Mouse (Mus musculus): ENCODE measurements around the gene Vsnl1. TPM values are rescaled to one million over a fixed set of nuclear protein-coding genes. Genes with fewer than 3 reads are reported as not detected.

Vsnl1 gene
- total RNA-seq, 1 experiment from 2014 or later = not detected

DNA sequence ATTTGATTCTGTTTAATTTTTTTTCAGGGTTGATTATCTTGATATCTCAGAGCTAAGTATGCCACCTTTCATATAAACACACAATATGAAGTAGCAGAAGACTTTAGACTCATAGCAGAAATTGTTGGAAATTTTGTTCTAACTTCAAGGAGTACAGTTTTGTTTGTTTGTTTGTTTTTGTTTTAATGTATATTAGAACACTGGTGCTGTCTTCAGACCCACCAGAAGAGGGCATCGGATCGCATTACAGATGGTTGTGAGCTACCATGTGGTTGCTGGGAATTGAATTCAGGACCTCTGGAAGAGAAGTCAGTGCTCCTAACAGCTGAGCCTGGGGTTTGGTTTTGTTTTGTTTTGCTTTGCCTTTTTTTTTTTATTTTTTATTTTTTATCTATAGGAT is 150.0 kb downstream of the Vsnl1 start:
- ATAC-seq (replicated peaks; ENCODE audit: low read depth, poor library complexity, severe bottlenecking) = no peak

DNA sequence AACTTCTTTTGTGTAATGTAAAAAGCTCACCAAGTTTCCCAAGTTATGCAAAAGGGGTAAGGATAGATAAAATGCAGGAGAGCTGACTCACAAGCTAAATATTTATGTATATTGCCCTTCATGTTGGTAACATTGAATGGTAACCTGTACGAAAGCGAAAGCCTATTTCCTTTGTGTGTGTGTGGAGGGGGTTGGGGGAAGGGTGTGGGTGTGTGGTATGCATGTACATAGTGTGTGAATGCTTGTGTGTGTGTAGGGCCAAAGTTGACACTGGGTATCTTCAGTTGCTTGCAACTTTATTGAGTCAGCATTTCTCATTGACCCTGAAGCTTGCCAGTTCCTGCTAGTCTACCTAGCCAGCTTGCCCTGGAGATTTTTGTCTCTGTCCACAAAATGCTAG is 154.8 kb downstream of the Vsnl1 start:
- no peak for ATAC-seq (replicated peaks; ENCODE audit: low read depth, poor library complexity, severe bottlenecking)

DNA sequence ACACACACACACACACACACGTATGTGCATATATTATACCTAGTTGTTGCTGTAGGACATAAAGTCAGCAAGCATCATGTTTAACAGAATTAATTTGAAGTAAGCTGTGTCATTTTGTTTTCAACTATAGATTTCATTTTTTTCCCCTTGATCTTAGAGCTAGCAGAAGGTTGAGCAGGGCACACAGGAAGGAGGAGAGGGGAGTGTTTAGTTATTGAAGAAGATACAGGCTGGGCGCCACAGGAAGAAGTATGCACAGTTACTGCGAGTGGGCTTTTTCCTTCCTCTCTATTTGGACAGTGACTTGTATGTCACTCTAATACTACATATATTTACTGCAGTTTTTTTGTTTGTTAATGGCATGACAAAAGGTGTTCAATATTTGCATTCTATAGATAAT is 156.5 kb downstream of the Vsnl1 start:
- ATAC-seq (replicated peaks; ENCODE audit: low read depth, poor library complexity, severe bottlenecking) = no peak

DNA sequence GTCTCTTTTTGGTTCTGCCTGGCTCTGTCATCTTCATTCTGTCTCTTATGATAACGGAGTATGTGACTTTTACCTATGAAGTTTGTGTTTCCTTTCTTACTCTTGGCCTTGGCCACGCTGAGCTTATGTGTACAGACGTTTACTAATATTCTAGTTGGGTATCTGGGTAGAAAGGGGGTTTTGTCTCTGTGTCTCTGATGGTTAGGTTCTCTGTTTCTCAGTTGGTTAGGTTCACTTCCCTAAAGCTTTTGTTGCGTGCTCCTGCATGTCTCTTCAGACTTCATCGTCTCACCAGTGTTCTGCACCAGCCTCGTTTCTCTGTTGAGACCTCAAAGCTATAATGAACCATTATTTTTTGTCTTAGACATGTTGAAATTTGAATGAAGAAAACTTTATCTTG is 159.2 kb downstream of the Vsnl1 start:
- ATAC-seq (replicated peaks; ENCODE audit: low read depth, poor library complexity, severe bottlenecking) = no peak

DNA sequence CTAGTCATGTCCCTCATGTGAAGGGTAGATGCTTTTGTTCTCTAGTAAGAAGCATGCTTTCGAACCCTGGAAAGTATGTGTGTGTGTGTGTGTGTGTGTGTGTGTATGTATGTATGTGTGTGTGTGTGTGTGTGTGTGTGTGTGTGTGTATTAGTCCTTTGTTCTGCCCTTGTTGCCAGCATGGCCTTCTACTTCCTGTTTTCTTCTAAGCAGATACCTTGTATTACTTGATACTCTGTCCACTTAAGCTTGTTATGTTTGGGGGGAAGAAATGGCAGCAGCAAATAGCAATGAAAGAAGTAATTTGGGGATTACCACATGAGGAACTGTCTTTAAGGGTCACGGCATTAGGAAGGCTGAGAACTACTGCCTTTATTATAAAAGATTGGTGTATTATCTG is 159.8 kb downstream of the Vsnl1 start:
- ATAC-seq (replicated peaks; ENCODE audit: low read depth, poor library complexity, severe bottlenecking) = 0 out of 2 replicates have a peak, but pooled peaks have one; percentile 45

Other genes with a start within 250 kb of the Vsnl1 start
- not detected in 2 replicates for gene Msgn1, start 227.6 kb downstream of the Vsnl1 start, total RNA-seq (2017)
- gene Gen1, start 170.8 kb downstream of the Vsnl1 start, total RNA-seq (2017) = 24.7 and 28.8 TPM in 2 replicates
- 119 and 153 TPM in 2 replicates for gene Smc6, start 170.7 kb downstream of the Vsnl1 start, total RNA-seq (2017)
- 0.05 TPM in 1 of 2 replicates, not detected in the other for gene Rad51ap2, start 19.5 kb upstream of the Vsnl1 start, total RNA-seq (2017)

Measured in common myeloid progenitor, adult 5-6 weeks (primary cell).